18 mouse cellular contexts compared by ENCODE assay signal in the genomic region with DNA sequence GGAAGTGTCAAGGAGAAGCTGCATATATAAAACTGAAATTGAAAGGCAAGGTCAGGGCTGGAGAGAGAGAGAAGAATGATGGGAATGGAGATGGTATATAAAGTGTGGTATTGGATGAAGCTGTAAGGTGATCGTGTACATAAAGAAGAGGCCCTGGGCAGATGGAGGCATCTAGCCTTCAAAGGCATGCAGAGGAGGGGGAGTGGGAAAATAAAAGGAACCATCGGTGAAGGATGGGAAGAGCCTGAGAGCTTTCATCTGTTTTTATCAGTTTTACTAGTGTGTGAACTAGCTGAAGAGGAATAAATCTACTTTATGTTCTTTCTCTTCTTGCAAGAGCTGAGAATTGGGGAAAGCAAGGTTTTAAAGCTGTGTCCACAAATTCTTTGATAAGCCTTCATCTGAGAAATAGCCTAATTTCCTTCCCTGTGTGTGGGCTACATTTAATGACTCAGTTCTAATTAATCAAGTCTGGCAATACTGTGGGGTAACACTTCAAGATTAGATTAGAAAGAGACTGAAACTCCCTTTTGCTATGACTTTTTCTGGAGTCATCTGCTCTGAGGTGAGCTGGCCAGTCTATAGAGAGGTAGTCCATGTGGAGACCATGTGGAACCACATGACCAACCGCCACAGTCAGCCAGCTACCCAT.
"Had no signal": no experiment of that assay in that cellular context is flagged by ENCODE, and none has a peak within 500 bp of the region (broad histone marks: within the 10 kb centered on the region; RNA-seq: fewer than 3 reads in every experiment).

No protein-coding gene starts in this region.

- ATAC-seq: midbrain, embryonic 16.5 days had no signal

- H3K4me3 ChIP-seq: midbrain, embryonic 10.5 days; midbrain, embryonic 12.5 days; myocyte; neural tube, embryonic 13.5 days; neural tube, embryonic 15.5 days had no signal

- H3K27me3 ChIP-seq: midbrain, embryonic 12.5 days; neural tube, embryonic 13.5 days; neural tube, embryonic 15.5 days had no signal

- DNase-seq: lung, adult 2 months; lung, postnatal 10 days; lung, postnatal 4 days; midbrain, embryonic 14.5 days; retina, postnatal 1 day; right cerebral cortex, adult 18-20 months; right cerebral cortex, postnatal 25 days; right cerebral cortex, postnatal 4 days; spleen, adult 18-20 months; thymus, adult 18-20 months; thymus, postnatal 14 days; thymus, postnatal 36 days had no signal

- H3K4me2 ChIP-seq: midbrain, embryonic 12.5 days; neural tube, embryonic 13.5 days; neural tube, embryonic 15.5 days had no signal

- H3K9ac ChIP-seq: midbrain, embryonic 12.5 days; neural tube, embryonic 13.5 days; neural tube, embryonic 15.5 days had no signal

- H3K27ac ChIP-seq: midbrain, embryonic 10.5 days; midbrain, embryonic 12.5 days; neural tube, embryonic 13.5 days; neural tube, embryonic 15.5 days had no signal

- H3K36me3 ChIP-seq: midbrain, embryonic 10.5 days; midbrain, embryonic 12.5 days; neural tube, embryonic 13.5 days; neural tube, embryonic 15.5 days had no signal

- H3K4me1 ChIP-seq: midbrain, embryonic 10.5 days; midbrain, embryonic 12.5 days; neural tube, embryonic 13.5 days; neural tube, embryonic 15.5 days had no signal

- H3K9me3 ChIP-seq: midbrain, embryonic 10.5 days; midbrain, embryonic 12.5 days; neural tube, embryonic 13.5 days; neural tube, embryonic 15.5 days had no signal
